Mouse (Mus musculus) CH12.LX (cell line): ENCODE data around the gene Immp2l. TPM values are rescaled to one million over a fixed set of nuclear protein-coding genes. Genes with fewer than 3 reads are reported as not detected.

Source experiments
- DNase-seq: peaks from one replicate; pipeline ENCODE4 v3.0.0-alpha.2; 2013; ENCODE audit errors: extremely low read depth
- H3K27ac ChIP-seq: 2 replicates; pipeline ENCODE4 v1.5.1; 2012; ENCODE audit warnings: low read depth, mild to moderate bottlenecking, control low read depth, moderate library complexity; ENCODE audit not compliant: insufficient read depth
- H3K27me3 ChIP-seq: replicated peaks from 2 replicates; pipeline ENCODE3; 2012; ENCODE audit warnings: inconsistent platforms
- H3K36me3 ChIP-seq, 2 experiments: replicated peaks in 1 of 2; 2 replicates each; pipeline versions ENCODE3 to v1.6.1; 2012; ENCODE audit warnings: inconsistent platforms in 1 of 2, low read length in 1 of 2, mild to moderate bottlenecking in 1 of 2, mixed read lengths in 1 of 2, moderate library complexity in 1 of 2; ENCODE audit not compliant: control insufficient read depth in 1 of 2, insufficient read depth in 1 of 2
- H3K4me1 ChIP-seq, 2 experiments: 2 replicates each; pipeline ENCODE4 v1.6.1; 2012; ENCODE audit warnings: inconsistent platforms in 1 of 2, moderate library complexity in 1 of 2; ENCODE audit not compliant: insufficient read depth in 2 of 2, control insufficient read depth in 1 of 2
- H3K4me2 ChIP-seq: 2 replicates; pipeline ENCODE4 v1.6.1; 2012; ENCODE audit warnings: low read depth, mild to moderate bottlenecking, control low read depth; ENCODE audit not compliant: poor library complexity, insufficient read depth, severe bottlenecking
- H3K4me3 ChIP-seq, 3 experiments: fragments of 150-350 bp in 1 of 3; sonication (generic) in 1 of 3; replicated peaks in 1 of 3; 2 replicates each; pipeline versions ENCODE3 to v1.5.1; 2011 to 2012; ENCODE audit warnings: low read depth in 2 of 3, low read length in 2 of 3, mild to moderate bottlenecking in 2 of 3, moderate library complexity in 2 of 3, control low read depth in 1 of 3, improper control_type of control experiment in 1 of 3, inconsistent platforms in 1 of 3, mixed read lengths in 1 of 3; ENCODE audit not compliant: poor library complexity in 1 of 3
- H3K79me2 ChIP-seq: replicated peaks from 2 replicates; pipeline ENCODE4 v1.6.1; 2012; ENCODE audit warnings: mild to moderate bottlenecking, moderate library complexity; ENCODE audit not compliant: control insufficient read depth, poor library complexity, insufficient read depth, severe bottlenecking; ENCODE audit errors: extremely low read depth
- H3K9ac ChIP-seq: 2 replicates; pipeline ENCODE4 v1.6.1; 2012; ENCODE audit warnings: low read depth, mild to moderate bottlenecking, control low read depth, moderate library complexity; ENCODE audit not compliant: insufficient read depth
- H3K9me3 ChIP-seq: replicated peaks from 2 replicates; pipeline ENCODE3; 2012; ENCODE audit warnings: low read length, inconsistent platforms, mixed read lengths
- CHD1 ChIP-seq: IDR thresholded peaks from 2 replicates; pipeline ENCODE4 v1.6.1; 2012; ENCODE audit warnings: low read depth, low read length, improper control_type of control experiment, inconsistent platforms
- CHD2 ChIP-seq: IDR thresholded peaks from 2 replicates; pipeline ENCODE4 v1.6.1; 2011; ENCODE audit warnings: low read length, improper control_type of control experiment
- E2F4 ChIP-seq: IDR thresholded peaks from 2 replicates; pipeline ENCODE4 v1.6.1; 2011; ENCODE audit warnings: low read depth, low read length, improper control_type of control experiment; ENCODE audit not compliant: insufficient replicate concordance
- ELF1 ChIP-seq: IDR thresholded peaks from 2 replicates; pipeline ENCODE4 v1.6.1; 2014; ENCODE audit warnings: low read depth, mild to moderate bottlenecking, inconsistent platforms, low read length, improper control_type of control experiment
- EP300 ChIP-seq: IDR thresholded peaks from 2 replicates; pipeline ENCODE4 v1.6.1; 2011; ENCODE audit warnings: low read length, improper control_type of control experiment
- GABPA ChIP-seq: IDR thresholded peaks from 2 replicates; pipeline ENCODE4 v1.6.1; 2012; ENCODE audit warnings: low read depth, low read length, improper control_type of control experiment, inconsistent platforms; ENCODE audit not compliant: insufficient replicate concordance
- HCFC1 ChIP-seq: IDR thresholded peaks from 2 replicates; pipeline ENCODE4 v1.6.1; 2012; ENCODE audit warnings: low read depth, mild to moderate bottlenecking, inconsistent platforms, low read length, improper control_type of control experiment
- IRF4 ChIP-seq: IDR thresholded peaks from 2 replicates; pipeline ENCODE4 v1.6.1; 2014; ENCODE audit warnings: low read depth, mild to moderate bottlenecking, inconsistent platforms, low read length, improper control_type of control experiment
- JUN ChIP-seq: IDR thresholded peaks from 2 replicates; pipeline ENCODE4 v1.6.1; 2011; ENCODE audit warnings: low read depth, mild to moderate bottlenecking, low read length, improper control_type of control experiment, moderate library complexity; ENCODE audit not compliant: insufficient read depth
- JUND ChIP-seq: conservative IDR thresholded peaks from 2 replicates; pipeline ENCODE4 v1.6.1; 2011; ENCODE audit warnings: low read depth, low read length, improper control_type of control experiment
- KAT2A ChIP-seq: IDR thresholded peaks from 2 replicates; pipeline ENCODE4 v1.6.1; 2012; ENCODE audit warnings: low read length, improper control_type of control experiment, inconsistent platforms; ENCODE audit not compliant: insufficient replicate concordance
- MAFK ChIP-seq: IDR thresholded peaks from 2 replicates; pipeline ENCODE4 v1.6.1; 2011; ENCODE audit warnings: low read length, improper control_type of control experiment; ENCODE audit not compliant: insufficient replicate concordance
- MAX ChIP-seq: IDR thresholded peaks from 2 replicates; pipeline ENCODE4 v1.6.1; 2011; ENCODE audit warnings: low read length, improper control_type of control experiment
- MAZ ChIP-seq: IDR thresholded peaks from 2 replicates; pipeline ENCODE4 v1.6.1; 2012; ENCODE audit warnings: low read depth, mild to moderate bottlenecking, inconsistent platforms, low read length, improper control_type of control experiment, moderate library complexity
- MEF2A ChIP-seq: IDR thresholded peaks from 2 replicates; pipeline ENCODE4 v1.6.1; 2014; ENCODE audit warnings: low read depth, mild to moderate bottlenecking, inconsistent platforms, low read length, improper control_type of control experiment, borderline replicate concordance
- MXI1 ChIP-seq: IDR thresholded peaks from 2 replicates; pipeline ENCODE4 v1.6.1; 2011; ENCODE audit warnings: mild to moderate bottlenecking, low read depth, low read length, improper control_type of control experiment
- PAX5 ChIP-seq: IDR thresholded peaks from 2 replicates; pipeline ENCODE4 v1.6.1; 2012; ENCODE audit warnings: low read length, inconsistent platforms, mixed read lengths
- POLR2A ChIP-seq: IDR thresholded peaks from 2 replicates; pipeline ENCODE4 v1.6.1; 2011; ENCODE audit warnings: low read depth, mild to moderate bottlenecking, improper control_type of control experiment, low read length
- SIN3A ChIP-seq: IDR thresholded peaks from 2 replicates; pipeline ENCODE4 v1.6.1; 2012; ENCODE audit warnings: low read length, improper control_type of control experiment, inconsistent platforms
- TBP ChIP-seq: conservative IDR thresholded peaks from 2 replicates; pipeline ENCODE4 v1.6.1; 2011; ENCODE audit warnings: low read depth, low read length, improper control_type of control experiment
- TCF12 ChIP-seq: IDR thresholded peaks from 2 replicates; pipeline ENCODE4 v1.6.1; 2014; ENCODE audit warnings: low read depth, mild to moderate bottlenecking, inconsistent platforms, low read length, improper control_type of control experiment
- USF2 ChIP-seq: conservative IDR thresholded peaks from 2 replicates; pipeline ENCODE4 v1.6.1; 2011; ENCODE audit warnings: low read depth, low read length, improper control_type of control experiment
- ZKSCAN1 ChIP-seq: IDR thresholded peaks from 2 replicates; pipeline ENCODE4 v1.6.1; 2012; ENCODE audit warnings: low read depth, inconsistent platforms, low read length, improper control_type of control experiment, borderline replicate concordance
- ZMIZ1 ChIP-seq: IDR thresholded peaks from 2 replicates; pipeline ENCODE4 v1.6.1; 2012; ENCODE audit warnings: low read depth, mild to moderate bottlenecking, inconsistent platforms, low read length, improper control_type of control experiment
- dilution Hi-C: fragments of 300-500 bp; cut with MboI; formaldehyde crosslinking; loops from 2 replicates; pipeline ENCODE4 v1.14.3; 2020; ENCODE audit warnings: low sequenced_read_pairs; ENCODE audit not compliant: extremely low pct_unique_long_range_greater_than_20kb, extremely low pct_ligation_motif_present
- in situ Hi-C: fragments of 300-500 bp; cut with MboI; formaldehyde crosslinking; loops from 3 replicates; pipeline ENCODE4 v1.14.3; 2019; ENCODE audit warnings: low sequenced_read_pairs, low pct_ligation_motif_present, low pct_unique_long_range_greater_than_20kb, mixed read lengths
- polyA plus RNA-seq: library from polyadenylated mRNA; unstranded; fragments of >175 nt; gene quantifications from 2 replicates; pipeline ENCODE4 v1.2.1, GENCODE M21; 2012; ENCODE audit warnings: low read depth; ENCODE audit not compliant: insufficient read length
- total RNA-seq, 2 experiments: library from RNA; depleted of rRNA; stranded (reverse); fragments of 300-350 nt in 1 of 2; fragments of >200 nt in 1 of 2; gene quantifications; 2 replicates each; pipeline ENCODE4 v1.2.3; 2012 to 2014

Immp2l gene
- total and polyA plus RNA-seq, 3 experiments: 4.8 to 16.5 (median 9.9) TPM

- Histone ChIP-seq H3K4me2 (no peak overlapping the region), H3K27ac (no peak overlapping the region), H3K36me3 (no peaks in the 10 kb centered on the region), H3K27me3 (no peaks in the 10 kb centered on the region), H3K9me3 (no peaks in the 10 kb centered on the region), H3K79me2 (no peaks in the 10 kb centered on the region), H3K4me3 (no peak overlapping the region), H3K4me1 (no peaks in the 10 kb centered on the region; a peak in 1 of 4 replicates), H3K9ac (no peak overlapping the region)
- TF ChIP-seq MAX (no peak), TBP (no peak), ZKSCAN1 (no peak), USF2 (no peak), CHD1 (no peak), JUND (no peak), EP300 (no peak), GABPA (no peak), KAT2A (no peak), TCF12 (no peak), MAFK (no peak), MXI1 (no peak), PAX5 (no peak), MAZ (no peak), MEF2A (no peak)
- in situ Hi-C loops: no loop called here
- dilution Hi-C loops: no loop called here
- no peak for DNase-seq
These were observed 414.6 kb downstream of the Immp2l start for GRCm38 (mm10) chr12:41438446-41438845.

DNA sequence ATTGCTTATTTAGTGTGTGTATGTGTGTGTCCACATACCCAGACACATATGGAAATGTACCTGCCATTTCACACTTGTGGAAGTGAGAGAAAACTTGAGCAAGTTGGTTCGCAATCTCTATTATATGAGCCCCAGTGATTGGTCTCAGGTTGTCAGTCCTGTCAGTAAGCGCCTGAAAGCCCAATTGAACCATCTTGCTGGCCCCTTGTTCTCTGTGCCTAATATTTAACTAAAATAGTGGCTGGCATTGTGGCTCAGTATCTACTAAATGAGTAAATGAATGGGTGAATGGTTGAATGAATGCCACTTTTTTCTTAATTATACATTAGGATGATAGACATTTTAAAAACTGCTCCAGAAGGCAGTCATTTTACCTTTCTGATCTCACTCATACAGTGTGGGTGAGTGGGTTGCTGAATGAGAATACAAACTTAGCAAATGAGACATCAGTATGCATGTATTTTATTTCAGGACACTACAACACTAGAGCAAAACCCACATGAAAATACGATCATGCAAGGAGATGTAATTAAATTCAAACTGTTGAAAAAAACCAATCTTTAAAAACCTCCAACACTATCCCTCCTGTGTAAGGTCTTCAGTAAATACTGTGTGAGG, 444.6 kb downstream of the Immp2l start:
- in situ Hi-C loops (no loop called here), dilution Hi-C loops (no loop called here)
- H3K4me1 ChIP-seq: no peaks in the 10 kb centered on the region
- no peak for TF ChIP-seq GABPA
- no peak for TF ChIP-seq CHD2
- no peak for TF ChIP-seq JUND
- no peak for TF ChIP-seq POLR2A
- no peak for TF ChIP-seq USF2
- no peak for TF ChIP-seq TBP
- TF ChIP-seq HCFC1: no peak
- TF ChIP-seq E2F4: no peak
- no peak for TF ChIP-seq ZMIZ1
- TF ChIP-seq PAX5: no peak
- TF ChIP-seq ELF1: no peak
- no peak for TF ChIP-seq IRF4
- TF ChIP-seq MEF2A: no peak
- TF ChIP-seq SIN3A: no peak
- no peak for TF ChIP-seq CHD1
- no peak for TF ChIP-seq JUN
- no peak for DNase-seq
- no peak overlapping the region for H3K27ac ChIP-seq
- no peaks in the 10 kb centered on the region for H3K36me3 ChIP-seq
- no peaks in the 10 kb centered on the region for H3K79me2 ChIP-seq
- no peaks in the 10 kb centered on the region for H3K9me3 ChIP-seq
- no peak overlapping the region for H3K4me2 ChIP-seq
- H3K9ac ChIP-seq: no peak overlapping the region
- no peak overlapping the region for H3K4me3 ChIP-seq
- H3K27me3 ChIP-seq: no peaks in the 10 kb centered on the region
